Mouse (Mus musculus): ENCODE measurements around the gene Plcd4.
A peak's percentile ranks its signal among the peaks of the same experiment; 100 is the strongest.
"Not testable (repeated sequence)": the region's sequence is repeated elsewhere in the genome, so short reads cannot be mapped to it uniquely, and the experiment has no call there.

Gene Plcd4

DNA sequence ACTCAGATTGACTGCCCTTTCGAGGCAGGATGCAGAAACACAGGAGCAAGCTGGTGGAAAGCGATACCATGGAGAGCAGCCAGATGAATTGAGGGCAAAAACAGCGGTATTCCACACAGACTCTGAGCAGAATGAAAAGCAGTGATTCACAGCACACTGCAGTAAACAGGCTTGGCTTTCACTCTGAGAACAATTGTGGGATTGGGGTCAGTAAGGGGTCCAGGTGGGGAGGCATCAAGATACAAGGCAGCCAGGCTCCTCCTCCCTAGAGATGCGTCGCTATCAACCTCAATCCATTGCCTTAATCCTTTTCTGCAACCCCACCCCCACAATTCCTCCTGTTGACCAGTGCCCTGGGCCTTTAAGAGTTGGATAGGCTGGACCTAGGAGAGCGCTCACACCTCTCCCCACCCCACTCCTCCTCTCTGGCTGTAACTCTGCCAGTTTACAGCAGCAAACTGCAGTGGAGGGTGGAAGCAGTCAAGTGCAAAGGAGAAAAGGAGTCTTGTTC lies at the start of gene Plcd4:
Gene Plcd4, plus strand, starts transcription at position 438 of the 511 bp plus-strand sequence.
- peak; percentile 35 to 47 for DNase-seq

DNA sequence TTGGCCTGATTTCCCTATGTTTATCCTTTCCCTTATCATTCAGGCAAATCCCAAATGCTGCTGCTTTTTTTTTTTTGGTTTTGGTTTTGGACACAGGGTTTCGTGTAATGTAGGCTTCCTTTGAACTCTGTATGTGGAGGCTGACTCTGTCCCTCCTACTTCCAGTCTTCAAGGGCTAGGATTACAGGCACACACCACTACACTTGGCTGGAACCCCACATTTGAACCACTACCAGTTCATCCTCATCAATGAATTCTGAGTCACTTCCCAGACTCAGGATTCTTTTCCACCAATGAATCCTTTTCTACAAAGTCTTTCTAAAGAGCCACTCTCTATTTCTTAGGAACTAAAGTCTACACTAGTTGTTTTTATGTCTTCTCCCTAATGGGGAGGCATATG lies 41.6 kb upstream of the Plcd4 start:
- no peak for DNase-seq

GRCm38 (mm10) chr1:74505393-74505720 lies 37.3 kb upstream of the Plcd4 start:
- DNase-seq, result no peak

- peak; percentile 100 for DNase-seq
Observed at GRCm38 (mm10) chr1:74505721-74506464, 36.8 kb upstream of the Plcd4 start, which contains the start of gene Cnot9. Cnot9 (plus strand) TSS chr1:74506058.

DNA sequence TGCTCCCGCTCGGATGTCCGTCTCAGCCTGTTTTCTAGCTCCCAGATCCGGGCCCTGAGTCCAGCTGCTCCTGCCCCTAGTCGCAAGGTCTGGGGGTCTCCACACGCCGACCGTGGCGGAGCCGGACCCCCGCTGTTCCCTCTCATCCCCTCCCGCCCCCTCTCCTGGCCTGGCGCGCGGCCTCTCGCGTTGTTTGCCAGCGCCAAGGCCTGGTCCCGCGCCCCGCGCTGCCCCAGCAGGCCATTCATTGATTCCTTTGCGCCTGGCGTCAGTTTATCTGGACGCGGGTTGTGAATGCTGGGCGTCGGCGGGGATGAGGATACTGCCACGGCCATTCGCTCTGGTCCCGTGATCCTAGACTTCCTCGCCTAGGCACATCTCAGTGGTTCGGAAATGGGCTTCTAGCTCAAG lies 36.2 kb upstream of the Plcd4 start:
- peak in 1 of 2 experiments; percentile 31 for DNase-seq

DNA sequence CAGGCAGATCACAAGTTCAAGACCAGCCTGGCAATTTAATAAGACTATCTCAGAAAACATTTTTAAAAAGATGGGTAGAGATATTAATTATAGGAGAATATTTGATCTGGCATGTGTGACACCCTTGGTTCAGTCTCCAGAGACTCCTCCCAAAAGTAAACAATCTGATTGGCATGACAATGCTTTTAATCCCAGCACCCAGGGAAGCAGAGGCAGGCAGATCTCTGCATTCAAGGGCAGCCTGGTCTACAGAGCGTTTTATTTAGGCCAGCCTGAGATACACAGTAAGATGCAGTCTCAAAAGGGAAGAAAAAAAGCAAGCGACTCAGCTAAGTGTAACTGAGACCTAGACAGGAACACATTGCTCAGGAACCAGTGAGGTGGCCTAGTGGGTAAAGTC lies 34.9 kb upstream of the Plcd4 start:
- DNase-seq, result no peak

DNA sequence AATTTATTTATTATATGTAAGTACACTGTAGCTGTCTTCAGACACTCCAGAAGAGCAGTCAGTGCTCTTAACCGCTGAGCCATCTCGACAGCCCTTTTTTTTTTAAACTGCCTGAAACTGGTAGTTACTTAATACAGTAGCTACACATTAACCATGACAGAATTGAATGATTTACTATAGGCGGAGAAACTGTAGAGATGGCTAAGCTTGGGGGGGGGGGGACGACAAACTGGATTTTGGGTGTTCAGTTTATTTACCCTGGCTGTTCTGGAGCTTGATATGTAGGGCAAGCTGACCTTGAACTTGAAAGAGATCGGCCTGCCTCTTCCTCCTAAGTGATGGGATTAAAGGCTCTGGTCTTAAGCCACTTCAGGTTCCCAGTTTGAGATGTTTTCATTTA lies 31.4 kb upstream of the Plcd4 start:
- peak in 1 of 2 experiments; percentile 39 for DNase-seq

DNA sequence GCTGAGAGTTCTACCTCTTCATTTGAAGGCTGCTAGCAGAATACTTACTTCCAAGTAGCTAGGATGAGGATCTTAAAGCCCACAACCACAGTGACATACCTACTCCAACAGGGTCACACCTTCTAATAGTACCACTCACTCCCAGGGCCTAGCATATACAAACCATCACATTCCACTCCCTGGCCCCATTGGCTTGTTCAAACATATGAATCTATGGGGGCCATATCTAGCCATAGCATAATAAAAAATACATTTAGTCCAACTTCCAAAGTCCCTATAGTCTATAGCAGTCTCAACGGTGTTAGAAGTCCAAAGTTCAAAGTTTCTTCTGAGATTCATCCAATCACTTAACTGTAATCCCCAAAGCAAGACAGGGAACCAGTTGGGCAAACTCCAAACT lies 29.7 kb upstream of the Plcd4 start:
- DNase-seq, result not testable (repeated sequence)

DNA sequence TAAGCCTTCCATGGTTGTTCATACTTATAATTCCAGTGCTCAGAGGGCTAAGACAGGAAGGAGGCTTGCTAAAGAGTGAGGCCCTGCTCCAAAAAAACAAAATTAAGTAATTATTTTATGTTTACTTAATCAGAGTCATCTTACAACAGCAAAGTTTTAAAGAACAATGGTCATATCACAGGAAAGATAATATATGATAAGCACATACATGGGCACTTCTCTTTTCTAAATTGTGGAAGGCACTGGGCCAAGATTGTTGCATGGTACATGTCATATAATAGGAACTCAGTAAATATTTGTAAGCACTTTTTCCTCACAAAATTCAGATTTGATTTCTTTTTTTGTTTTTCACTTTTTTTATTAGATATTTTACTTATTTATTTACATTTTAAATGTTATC lies 22.8 kb upstream of the Plcd4 start:
- DNase-seq, result no peak

DNA sequence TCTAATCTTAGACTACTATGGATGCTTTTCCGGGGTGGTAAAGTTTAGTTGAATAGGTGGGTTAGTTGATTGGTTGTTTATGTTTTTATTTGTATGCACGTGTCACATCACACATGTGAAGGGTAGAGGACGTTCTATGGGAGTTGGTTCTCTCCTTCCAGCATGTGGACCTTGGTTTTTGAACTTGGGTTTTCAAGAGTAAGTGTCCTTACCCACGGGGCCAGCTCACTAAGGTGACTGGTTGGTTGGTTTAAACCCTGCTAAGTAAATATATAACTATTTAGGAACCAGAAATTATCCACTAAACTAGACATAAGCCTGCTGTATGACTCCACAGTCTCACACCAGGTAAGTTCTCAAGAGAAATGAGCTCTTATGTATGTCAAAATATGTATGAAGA lies 17.9 kb upstream of the Plcd4 start:
- peak; percentile 26 to 43 for DNase-seq

DNA sequence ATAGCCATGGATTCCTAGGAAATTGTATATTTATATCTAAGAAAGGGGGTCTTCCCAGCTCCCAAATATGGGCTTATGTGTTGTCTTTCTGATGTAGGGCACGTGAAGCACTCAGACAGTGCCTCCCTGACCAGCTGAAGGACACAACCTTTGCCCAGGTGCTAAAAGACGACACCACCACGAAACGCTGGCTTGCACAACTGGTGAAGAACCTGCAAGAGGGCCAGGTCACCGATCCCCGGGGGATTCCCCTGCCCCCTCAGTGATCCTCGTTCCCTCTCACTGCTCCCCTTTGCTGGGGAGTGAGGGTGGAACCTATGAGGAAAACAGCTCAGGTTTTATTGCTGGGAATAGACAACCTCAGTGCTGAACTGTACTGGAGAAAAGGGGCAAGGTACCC lies 14.1 kb upstream of the Plcd4 start:
- DNase-seq, result peak in 1 of 2 experiments; percentile 37

DNA sequence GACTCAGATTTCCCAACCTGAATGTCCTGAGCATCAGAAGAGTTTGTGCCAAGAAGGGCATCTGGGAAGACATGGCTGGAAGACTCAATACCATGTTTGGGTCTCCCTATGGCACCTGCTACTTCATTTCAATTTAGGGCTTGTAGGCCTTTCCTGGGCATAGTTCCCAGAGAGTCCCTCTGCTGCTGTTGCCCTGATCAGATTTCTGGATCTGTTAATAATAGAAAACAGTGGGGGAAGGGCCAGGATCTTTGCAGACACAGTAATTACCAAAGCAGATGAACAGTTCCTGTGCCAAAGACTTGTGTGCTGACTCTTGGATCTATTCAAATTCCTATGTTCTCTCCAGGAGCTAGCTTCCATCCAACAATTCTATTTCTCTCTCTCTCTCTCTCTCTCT lies 4.0 kb upstream of the Plcd4 start:
- DNase-seq, result no peak

- DNase-seq, result no peak
Observed at GRCm38 (mm10) chr1:74544184-74544583, 1.5 kb downstream of the Plcd4 start, which contains the start of gene Usp37. Usp37 (minus strand) TSS chr1:74544284.

- DNase-seq, result no peak
Observed at GRCm38 (mm10) chr1:74559061-74559460, 16.4 kb downstream of the Plcd4 start.

DNA sequence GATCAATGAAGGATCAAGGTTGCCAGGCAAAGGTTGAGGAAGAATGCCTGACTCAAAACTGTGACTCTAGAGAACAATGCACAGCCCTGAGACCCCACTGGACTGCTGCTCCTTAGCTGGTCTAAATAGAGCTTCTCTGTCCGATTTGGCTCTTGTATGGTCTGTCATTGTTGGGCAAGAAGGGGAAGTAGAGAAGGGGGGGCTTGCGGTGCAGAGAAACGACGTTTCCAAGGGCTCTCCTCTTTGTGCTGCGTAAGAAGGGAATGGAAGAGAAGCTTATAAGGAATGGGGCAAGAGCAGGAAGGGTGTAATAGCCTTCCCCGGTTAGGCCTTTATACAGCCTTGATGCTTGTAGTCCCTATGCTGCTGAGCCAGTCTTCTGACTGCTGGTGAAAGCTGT lies 23.1 kb downstream of the Plcd4 start:
- DNase-seq, result no peak

DNA sequence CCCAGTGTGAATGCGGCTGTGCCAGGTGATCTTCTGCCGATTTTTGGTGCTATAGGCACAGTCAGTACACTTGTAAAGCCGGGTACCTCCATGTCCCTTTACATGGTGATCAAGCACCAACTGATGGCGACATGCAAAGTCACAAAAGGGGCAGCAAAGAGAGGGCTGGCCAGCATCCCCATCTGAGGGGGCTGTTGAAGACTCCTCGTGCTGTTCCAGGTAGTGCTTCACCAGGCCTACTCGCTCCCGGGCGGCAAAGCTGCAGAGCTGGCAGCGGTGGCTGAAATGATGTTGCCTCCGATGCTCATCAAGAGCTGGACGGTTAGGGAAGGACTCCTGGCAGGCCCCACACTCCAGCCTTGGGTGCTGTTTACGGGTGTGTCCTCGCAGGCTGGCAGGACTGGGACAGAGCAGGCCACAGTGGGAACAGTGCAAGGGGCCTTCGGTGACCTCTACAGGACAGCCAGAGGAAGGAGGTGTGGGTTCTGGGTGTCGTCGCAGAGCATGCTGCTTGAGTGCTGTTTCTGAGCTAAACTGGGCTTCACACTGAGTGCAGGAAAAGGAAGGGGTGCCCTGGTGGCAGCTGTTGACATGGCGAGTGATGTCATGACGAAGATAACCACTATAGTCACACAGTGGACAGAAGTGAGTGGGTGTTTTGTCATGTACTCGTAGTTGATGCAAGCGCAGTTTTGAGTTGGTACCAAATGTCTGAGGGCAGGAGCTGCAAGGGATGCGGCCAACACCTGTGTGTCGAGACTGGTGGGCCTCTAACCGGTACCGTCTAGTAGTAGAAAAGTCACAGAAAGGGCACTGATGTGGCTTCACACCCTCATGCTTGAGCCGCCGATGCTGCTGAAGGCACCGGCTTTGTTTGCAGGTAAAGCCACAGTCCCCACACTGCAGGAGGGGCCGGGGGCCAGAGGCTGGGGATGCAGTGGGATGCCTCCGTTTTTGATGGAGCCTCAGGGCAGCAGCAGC lies 27.3 kb downstream of the Plcd4 start:
- no peak for DNase-seq

GRCm38 (mm10) chr1:74582621-74583020 lies 39.9 kb downstream of the Plcd4 start:
- DNase-seq, result no peak

GRCm38 (mm10) chr1:74584616-74585398 lies 42.1 kb downstream of the Plcd4 start:
- no peak for DNase-seq

DNA sequence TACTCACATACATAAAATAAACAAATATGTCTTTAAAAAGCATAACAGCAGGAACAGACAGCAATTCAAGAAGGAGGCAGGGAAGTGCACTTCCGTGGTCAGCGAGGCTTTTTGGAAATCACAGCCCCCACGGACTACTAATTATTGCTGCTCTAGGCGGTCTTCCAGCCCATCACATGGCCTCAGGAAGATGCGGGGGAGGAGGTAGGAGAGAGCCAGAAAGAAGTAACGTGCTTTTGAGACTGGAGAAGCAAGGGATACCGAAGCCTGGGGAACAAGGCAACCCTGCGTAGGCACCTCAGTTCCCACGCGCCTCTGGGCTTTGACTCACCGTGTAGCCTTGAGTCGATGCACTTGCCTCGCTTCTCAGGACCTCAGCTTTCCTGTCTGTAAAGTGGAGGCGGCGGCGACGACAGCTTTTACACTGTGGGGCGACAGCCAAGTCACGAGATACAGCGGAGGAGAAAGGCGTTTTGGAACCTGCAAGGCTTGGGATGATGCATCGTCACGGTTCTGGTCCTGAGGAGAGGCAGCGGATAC lies 44.6 kb downstream of the Plcd4 start:
- DNase-seq, result peak in 1 of 2 experiments; percentile 24

DNA sequence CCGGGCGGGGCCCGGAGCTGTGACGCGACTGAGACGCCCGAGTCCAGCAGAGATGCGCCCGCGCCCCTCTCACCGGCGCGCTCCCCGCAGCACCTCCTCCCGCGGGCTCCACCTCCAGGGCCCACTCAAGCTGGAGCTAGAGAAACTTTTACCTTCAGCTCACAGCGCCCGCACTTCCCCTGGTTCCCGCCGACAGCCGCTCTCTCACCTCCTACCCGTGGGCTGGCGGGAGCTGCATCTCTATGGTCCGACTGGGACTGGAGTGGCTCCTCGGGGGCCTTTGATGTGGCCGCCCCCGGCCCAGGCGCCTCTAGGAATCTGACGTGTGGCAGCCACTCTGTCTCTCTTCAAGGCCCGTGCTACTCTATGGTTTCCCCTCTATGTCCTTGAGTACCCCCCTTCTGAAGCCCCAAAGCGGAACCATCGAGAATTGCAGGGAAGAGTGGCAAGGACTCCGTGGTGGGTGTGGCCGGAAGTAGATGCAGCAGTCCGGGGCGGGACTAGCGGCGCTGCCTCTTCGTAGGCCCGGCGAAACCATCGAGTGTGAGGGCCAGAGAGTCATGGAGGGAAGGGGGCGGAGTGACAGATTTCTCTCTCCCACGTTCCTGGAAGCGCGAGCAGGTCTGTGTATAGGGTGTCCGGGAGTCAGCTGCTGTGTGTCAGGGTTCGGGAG lies 45.2 kb downstream of the Plcd4 start, which contains the start of the genes Zfp142 and Bcs1l:
Gene Zfp142, minus strand, starts transcription at position 474 of the 673 bp plus-strand sequence.
Gene Bcs1l, plus strand, starts transcription at position 517 of the 673 bp plus-strand sequence.
- DNase-seq, result peak; percentile 99

DNA sequence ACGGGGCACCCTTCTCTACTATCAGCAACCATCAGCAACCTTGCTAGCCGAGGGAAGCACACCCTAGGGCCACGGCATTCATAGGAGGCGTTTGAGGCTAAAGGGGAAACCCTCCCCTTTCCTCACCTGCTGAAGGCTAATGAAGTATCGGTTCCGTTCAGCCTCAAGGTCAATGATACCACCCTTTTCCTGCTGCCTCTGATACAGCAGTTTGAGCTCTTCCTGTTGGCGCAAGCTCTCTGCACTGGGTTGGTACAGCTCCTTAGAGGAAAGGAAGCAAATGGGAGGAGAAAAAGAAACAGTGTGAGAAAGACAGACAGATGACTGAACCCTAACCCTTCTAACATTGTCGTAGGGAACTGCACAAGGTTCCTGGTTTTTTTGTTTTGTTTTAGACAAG lies 51.7 kb downstream of the Plcd4 start:
- DNase-seq, result no peak

Data from kidney, adult 8-10 months (tissue).